In the genomic region with DNA sequence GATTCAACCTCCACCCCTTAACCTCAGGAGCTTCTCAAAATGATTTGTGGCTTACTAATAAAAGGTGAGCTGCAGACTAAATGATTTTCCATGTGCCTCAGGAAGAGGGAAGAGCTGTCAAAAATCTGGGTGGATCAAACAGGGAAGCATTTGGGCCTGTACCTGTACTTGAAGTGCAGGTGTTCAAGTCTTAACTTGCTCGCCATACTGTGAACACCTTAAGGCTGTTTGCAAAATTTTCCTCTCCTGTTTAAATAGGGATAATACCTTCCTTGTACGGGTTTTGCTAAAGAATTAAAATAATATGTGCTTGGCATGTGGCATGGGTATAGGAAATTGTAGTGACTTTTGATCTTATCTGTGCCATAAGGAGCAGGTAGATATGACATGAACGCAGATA, we compare ENCODE assay signal across 34 mouse cellular contexts.
"Had no signal": no experiment of that assay in that cellular context is flagged by ENCODE, and none has a peak within 500 bp of the region (broad histone marks: within the 10 kb centered on the region; RNA-seq: fewer than 3 reads in every experiment).

No protein-coding gene starts in this region.

- H3K27ac ChIP-seq: heart, embryonic 13.5 days; heart, embryonic 15.5 days; hindbrain, embryonic 10.5 days; hindbrain, embryonic 12.5 days; hindbrain, embryonic 13.5 days; hindbrain, embryonic 14.5 days; hindbrain, embryonic 15.5 days; hindbrain, postnatal 0 days; intestine, embryonic 15.5 days; kidney, embryonic 15.5 days; kidney, postnatal 0 days; layer of hippocampus, adult 2 months; left cerebral cortex, adult 2 months had no signal

- H3K9me3 ChIP-seq: heart, embryonic 12.5 days; heart, embryonic 13.5 days; heart, embryonic 15.5 days; hindbrain, embryonic 10.5 days; hindbrain, embryonic 12.5 days; hindbrain, embryonic 13.5 days; hindbrain, embryonic 15.5 days; intestine, embryonic 15.5 days; kidney, embryonic 15.5 days had no signal

- H3K9ac ChIP-seq: heart, embryonic 12.5 days; heart, embryonic 13.5 days; heart, embryonic 15.5 days; hindbrain, embryonic 12.5 days; hindbrain, embryonic 13.5 days; hindbrain, embryonic 14.5 days; hindbrain, embryonic 15.5 days; intestine, embryonic 15.5 days; kidney, embryonic 15.5 days had no signal

- H3K4me1 ChIP-seq: heart, embryonic 12.5 days; heart, embryonic 15.5 days; hindbrain, embryonic 12.5 days; hindbrain, embryonic 13.5 days; hindbrain, embryonic 15.5 days; intestine, embryonic 15.5 days; kidney, embryonic 15.5 days had no signal

- H3K4me3 ChIP-seq: heart, embryonic 12.5 days; heart, embryonic 13.5 days; heart, embryonic 15.5 days; hindbrain, embryonic 10.5 days; hindbrain, embryonic 12.5 days; hindbrain, embryonic 13.5 days; hindbrain, embryonic 15.5 days; intestine, embryonic 15.5 days; kidney, embryonic 15.5 days; layer of hippocampus, adult 2 months; left cerebral cortex, adult 2 months had no signal

- ATAC-seq: hindbrain, embryonic 16.5 days; hindbrain, postnatal 0 days; inflammation-experienced regulatory T-cells, adult 6 months; intestine, embryonic 15.5 days; intestine, embryonic 16.5 days; intestine, postnatal 0 days had no signal

- H3K36me3 ChIP-seq: heart, embryonic 12.5 days; heart, embryonic 13.5 days; heart, embryonic 15.5 days; hindbrain, embryonic 10.5 days; hindbrain, embryonic 12.5 days; hindbrain, embryonic 13.5 days; hindbrain, embryonic 15.5 days; intestine, embryonic 15.5 days; kidney, embryonic 15.5 days had no signal

- DNase-seq: heart, postnatal 10 days; heart, postnatal 36 days; heart, postnatal 4 days; kidney, adult 11 months; kidney, adult 18-20 months; kidney, adult 2 months; kidney, adult 8-10 months; kidney, adult 9 months; kidney, postnatal 10 days; kidney, postnatal 14 days; kidney, postnatal 25 days; kidney, postnatal 36 days; kidney, postnatal 4 days; layer of hippocampus, adult 9-11 months; layer of hippocampus, postnatal 36 days had no signal

- H3K27me3 ChIP-seq: heart, embryonic 12.5 days; heart, embryonic 13.5 days; heart, embryonic 15.5 days; hindbrain, embryonic 13.5 days; intestine, embryonic 15.5 days; kidney, embryonic 15.5 days had no signal

- H3K4me2 ChIP-seq: heart, embryonic 11.5 days; heart, embryonic 12.5 days; heart, embryonic 13.5 days; heart, embryonic 15.5 days; hindbrain, embryonic 12.5 days; hindbrain, embryonic 13.5 days; hindbrain, embryonic 14.5 days; hindbrain, embryonic 15.5 days; intestine, embryonic 15.5 days; kidney, embryonic 15.5 days had no signal
